Mouse (Mus musculus) ES-E14 (cell line): ENCODE data around the gene Syt12. TPM values are rescaled to one million over a fixed set of nuclear protein-coding genes. Genes with fewer than 3 reads are reported as not detected.

Experiments
- DNase-seq: peaks from one replicate; pipeline ENCODE4 v3.0.0-alpha.2; 2013; ENCODE audit warnings: low read depth, low spot score
- H3K27ac ChIP-seq: 2 replicates; pipeline ENCODE4 v1.5.1; 2012; ENCODE audit warnings: low read depth, mild to moderate bottlenecking, low read length, moderate library complexity, mixed read lengths; ENCODE audit not compliant: poor library complexity, insufficient read depth, severe bottlenecking
- H3K36me3 ChIP-seq: 2 replicates; pipeline ENCODE4 v1.6.1; 2012; ENCODE audit warnings: mild to moderate bottlenecking, low read length, moderate library complexity, mixed read lengths; ENCODE audit not compliant: control insufficient read depth, poor library complexity, insufficient read depth, severe bottlenecking
- H3K4me1 ChIP-seq, 2 experiments: fragments of 150-350 bp in 1 of 2; sonication (generic) in 1 of 2; 2 replicates each; pipeline ENCODE4 v1.6.1; 2012; ENCODE audit warnings: low read length in 2 of 2, mild to moderate bottlenecking in 1 of 2, mixed read lengths in 1 of 2; ENCODE audit not compliant: control insufficient read depth in 2 of 2, insufficient read depth in 2 of 2, poor library complexity in 1 of 2
- H3K4me3 ChIP-seq, 2 experiments: fragments of 150-350 bp in 1 of 2; sonication (generic) in 1 of 2; 2 replicates each; pipeline ENCODE4 v1.5.1; 2012; ENCODE audit warnings: low read length in 2 of 2, low read depth in 1 of 2, mild to moderate bottlenecking in 1 of 2, mixed read lengths in 1 of 2; ENCODE audit not compliant: insufficient read depth in 1 of 2, poor library complexity in 1 of 2, severe bottlenecking in 1 of 2
- H3K9ac ChIP-seq: 2 replicates; pipeline ENCODE4 v1.6.1; 2012; ENCODE audit warnings: low read depth, mild to moderate bottlenecking, low read length, mixed read lengths; ENCODE audit not compliant: poor library complexity, insufficient read depth, severe bottlenecking
- H3K9me3 ChIP-seq: fragments of 150-350 bp; sonication (generic); 2 replicates; pipeline ENCODE4 v1.6.1; 2012; ENCODE audit warnings: low read depth, mild to moderate bottlenecking, low read length; ENCODE audit not compliant: control insufficient read depth, insufficient read depth
- CHD2 ChIP-seq: IDR thresholded peaks from 2 replicates; pipeline ENCODE4 v1.6.1; 2014; ENCODE audit warnings: mild to moderate bottlenecking, low read depth, low read length, inconsistent platforms
- HCFC1 ChIP-seq: IDR thresholded peaks from 2 replicates; pipeline ENCODE4 v1.6.1; 2012; ENCODE audit warnings: low read length, inconsistent platforms, borderline replicate concordance; ENCODE audit not compliant: insufficient read depth
- MAFK ChIP-seq: IDR thresholded peaks from 2 replicates; pipeline ENCODE4 v1.6.1; 2014; ENCODE audit warnings: mild to moderate bottlenecking, low read depth, low read length, inconsistent platforms; ENCODE audit not compliant: insufficient read depth
- ZC3H11A ChIP-seq: IDR thresholded peaks from 2 replicates; pipeline ENCODE4 v1.6.1; 2012; ENCODE audit warnings: low read depth, mild to moderate bottlenecking, inconsistent platforms, low read length, borderline replicate concordance
- ZNF384 ChIP-seq: IDR thresholded peaks from 2 replicates; pipeline ENCODE4 v1.6.1; 2012; ENCODE audit warnings: low read depth, low read length, inconsistent platforms
- in situ Hi-C, 2 experiments: fragments of 600-800 bp; cut with MboI; formaldehyde crosslinking; loops; one replicate each; pipeline ENCODE4 v1.15.1; 2025; ENCODE audit warnings: low sequenced_read_pairs in 2 of 2, inconsistent platforms in 1 of 2; ENCODE audit not compliant: unreplicated experiment in 2 of 2
- total RNA-seq: library from RNA; depleted of rRNA; stranded (reverse); fragments of 300-350 nt; gene quantifications from 2 replicates; pipeline ENCODE4 v1.2.3, GENCODE M21; 2012

Gene Syt12
- total RNA-seq, 1 experiment, result 0.58 TPM

DNA sequence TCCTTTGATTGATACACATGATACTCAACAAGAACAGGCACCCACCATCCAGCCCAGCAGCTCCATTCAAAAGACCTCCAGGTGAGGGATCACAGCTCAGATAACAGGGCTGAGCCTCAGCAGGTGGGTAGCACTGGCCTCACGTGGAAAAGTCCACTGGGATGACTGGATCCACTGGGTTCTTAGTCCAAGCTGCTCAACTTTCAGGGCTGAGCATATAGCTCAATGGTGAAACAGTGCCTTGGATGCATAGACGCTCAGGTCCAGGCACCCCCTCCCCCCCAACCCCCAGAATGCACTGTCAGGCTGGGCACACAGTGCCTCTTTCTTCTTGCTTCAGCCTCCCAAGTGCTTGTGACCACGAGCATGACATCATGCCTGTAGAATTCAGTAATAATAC is 54.2 kb downstream of the Syt12 start:
- in situ Hi-C loops, result no loop called here
- H3K9me3 ChIP-seq, result no peaks in the 10 kb centered on the region
- peaks cover 3% of the 10 kb centered on the region in 2 experiments; a peak in 2 of 4 replicates for H3K4me1 ChIP-seq
- H3K27ac ChIP-seq, result no peak overlapping the region
- no peak for DNase-seq
- H3K36me3 ChIP-seq, result peaks cover 4% of the 10 kb centered on the region; the same call in 1 of the 2 replicates
- no peak overlapping the region for H3K9ac ChIP-seq
- no peak overlapping the region for H3K4me3 ChIP-seq
- no peak for TF ChIP-seq HCFC1
- TF ChIP-seq MAFK, result no peak
- no peak for TF ChIP-seq ZC3H11A
- TF ChIP-seq CHD2, result no peak
- no peak for TF ChIP-seq ZNF384

DNA sequence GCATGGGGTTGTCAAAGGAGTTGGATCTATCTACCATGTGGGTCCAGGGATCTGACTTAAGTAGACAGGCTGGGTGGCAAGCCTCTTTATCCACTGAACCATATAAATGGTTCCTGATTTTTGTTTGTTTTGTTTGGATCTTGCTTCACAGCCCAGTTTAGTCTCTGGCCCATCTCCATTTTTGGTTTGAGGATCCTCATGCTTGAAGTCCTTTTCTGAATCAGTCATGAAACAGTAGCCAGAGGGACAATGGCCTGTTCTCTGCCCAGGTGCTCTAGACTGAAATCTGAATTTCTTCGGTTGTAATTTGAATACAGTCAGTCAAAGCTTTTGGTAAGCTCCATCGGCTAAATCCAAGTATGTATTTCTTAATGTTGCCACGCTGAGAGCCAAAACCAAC is 54.7 kb downstream of the Syt12 start:
- in situ Hi-C loops, result no loop called here
- Histone ChIP-seq H3K27ac (no peak overlapping the region), H3K9ac (no peak overlapping the region), H3K4me1 (peaks cover 3% of the 10 kb centered on the region in 2 experiments; a peak in 2 of 4 replicates), H3K36me3 (peaks cover 4% of the 10 kb centered on the region; the same call in 1 of the 2 replicates), H3K9me3 (no peaks in the 10 kb centered on the region), H3K4me3 (no peak overlapping the region)
- TF ChIP-seq MAFK, result no peak
- no peak for TF ChIP-seq ZNF384
- no peak for DNase-seq

DNA sequence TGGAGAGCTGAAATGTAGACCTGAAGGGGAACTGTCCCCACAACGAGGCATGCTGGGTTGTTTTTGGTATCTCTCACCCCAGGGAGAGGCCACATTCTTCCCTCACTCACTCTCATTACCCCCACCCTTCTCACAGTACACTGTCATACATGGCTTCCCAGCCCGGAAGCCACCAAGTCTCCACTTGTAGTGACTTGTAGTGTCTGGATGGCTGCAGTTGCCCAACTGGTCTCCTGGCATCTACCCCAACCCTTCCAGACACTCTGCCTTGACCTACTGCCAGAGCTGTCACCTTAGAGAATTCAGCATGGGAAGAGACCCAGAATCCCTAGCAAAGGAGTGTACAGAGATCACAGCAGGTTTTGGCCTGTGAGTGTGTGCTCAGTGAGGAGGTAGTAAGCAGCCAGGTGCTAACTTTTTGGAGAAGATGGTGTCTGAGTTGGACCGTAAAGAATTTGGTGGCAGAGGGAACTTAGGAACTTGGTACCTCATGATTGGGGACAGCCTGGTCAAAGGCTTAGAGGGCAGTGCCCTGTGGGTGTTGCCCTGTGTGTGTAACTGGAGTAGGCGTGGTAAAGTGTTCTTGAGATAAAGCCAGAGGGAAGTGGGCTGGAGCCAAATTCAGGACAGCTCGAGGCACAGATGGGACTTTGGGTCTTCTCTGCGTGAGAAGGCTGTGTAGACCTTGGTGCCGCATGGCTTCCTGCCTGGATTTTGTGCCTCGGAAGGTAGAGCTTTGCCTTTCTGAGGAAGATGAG is 56.9 kb downstream of the Syt12 start:
- Histone ChIP-seq H3K9ac (no peak overlapping the region), H3K9me3 (no peaks in the 10 kb centered on the region), H3K36me3 (peaks cover 4% of the 10 kb centered on the region; the same call in 1 of the 2 replicates), H3K27ac (no peak overlapping the region), H3K4me1 (peaks cover 0 to 3% of the 10 kb centered on the region in 2 experiments; a peak in 1 of 4 replicates), H3K4me3 (no peak overlapping the region)
- TF ChIP-seq MAFK (no peak), HCFC1 (no peak), ZNF384 (no peak), ZC3H11A (no peak), CHD2 (no peak)
- DNase-seq, result no peak
- in situ Hi-C loops, result no loop called here

DNA sequence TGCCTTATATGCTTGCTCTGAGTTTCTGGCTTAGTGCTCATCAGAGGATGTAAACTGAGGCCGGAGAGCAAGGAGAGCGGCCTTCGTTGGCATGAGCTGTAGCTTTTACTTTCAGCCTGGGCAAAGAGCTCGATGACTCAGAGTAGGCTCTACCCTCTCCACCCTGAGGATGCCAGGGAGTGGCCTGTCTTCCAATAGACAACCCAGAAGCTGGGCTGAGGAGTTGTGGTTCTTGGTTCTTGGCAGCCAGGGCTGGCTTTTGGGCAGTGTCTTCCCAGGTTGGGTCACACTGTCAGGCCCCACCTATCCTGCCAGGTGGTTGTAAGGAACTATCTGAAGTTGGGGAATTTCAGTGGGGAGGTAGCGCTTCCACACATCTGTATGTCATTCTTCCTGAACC is 57.5 kb downstream of the Syt12 start:
- Histone ChIP-seq H3K27ac (no peak overlapping the region), H3K9me3 (no peaks in the 10 kb centered on the region), H3K4me1 (peaks cover 0 to 3% of the 10 kb centered on the region in 2 experiments; a peak in 1 of 4 replicates), H3K36me3 (no peaks in the 10 kb centered on the region), H3K9ac (no peak overlapping the region), H3K4me3 (no peak overlapping the region)
- in situ Hi-C loops, result no loop called here
- DNase-seq, result no peak
- TF ChIP-seq ZNF384 (no peak), HCFC1 (no peak), MAFK (no peak), ZC3H11A (no peak)

DNA sequence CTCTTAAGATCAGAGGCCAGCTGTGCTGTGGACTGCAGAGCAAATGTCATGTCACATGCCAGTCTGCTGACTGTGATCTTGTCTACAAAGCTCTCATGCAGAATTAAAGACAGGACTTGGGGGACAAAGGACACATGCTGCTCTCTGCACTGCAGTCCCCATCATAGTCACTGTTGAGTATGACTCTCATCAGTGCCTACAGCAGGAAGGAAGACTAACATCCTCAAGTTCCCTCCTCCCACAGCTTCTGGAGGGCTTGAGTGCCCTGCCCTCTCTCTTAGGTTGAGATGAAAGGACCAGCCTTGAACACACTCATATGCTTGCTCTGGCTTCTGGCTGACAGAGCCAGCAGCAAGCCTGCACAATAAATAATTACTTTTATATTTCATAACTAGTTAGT is 59.5 kb downstream of the Syt12 start:
- Histone ChIP-seq H3K9ac (no peak overlapping the region), H3K27ac (no peak overlapping the region), H3K9me3 (no peaks in the 10 kb centered on the region), H3K4me3 (no peak overlapping the region), H3K36me3 (no peaks in the 10 kb centered on the region), H3K4me1 (no peaks in the 10 kb centered on the region)
- DNase-seq, result no peak
- in situ Hi-C loops, result no loop called here
- TF ChIP-seq MAFK, result no peak
- no peak for TF ChIP-seq CHD2
- TF ChIP-seq HCFC1, result no peak
- TF ChIP-seq ZNF384, result no peak
- no peak for TF ChIP-seq ZC3H11A
